Mouse (Mus musculus) liver, embryonic 11.5 days (tissue): ENCODE measurements around the gene Tmem184a. TPM values are rescaled to one million over a fixed set of nuclear protein-coding genes. Genes with fewer than 3 reads are reported as not detected.
A peak's percentile ranks its signal among the peaks of the same experiment; 100 is the strongest.

Source experiments
- ATAC-seq: fragments of 200-750 bp; cut with Nextera tagmentation; replicated peaks from 2 replicates; pipeline ENCODE4 v1.8.0; 2017; ENCODE audit warnings: moderate number of reproducible peaks, mild to moderate bottlenecking, moderate TSS enrichment, moderate library complexity; ENCODE audit not compliant: low FRiP score
- DNase-seq: peaks from one replicate; pipeline ENCODE4 v3.0.0-alpha.2; 2017; ENCODE audit warnings: low spot score
- H3K27ac ChIP-seq: fragments of 300-500 bp; sonication (generic); 2 replicates; pipeline ENCODE4 v1.5.1; 2014; ENCODE audit warnings: mild to moderate bottlenecking, low read depth, low read length, control low read depth
- H3K27me3 ChIP-seq: fragments of 300-500 bp; sonication (generic); replicated peaks from 2 replicates; pipeline ENCODE4 v1.6.1; 2014; ENCODE audit warnings: low read length, mixed read lengths; ENCODE audit not compliant: control insufficient read depth, insufficient read depth
- H3K36me3 ChIP-seq: fragments of 300-500 bp; sonication (generic); 2 replicates; pipeline ENCODE4 v1.6.1; 2014; ENCODE audit warnings: mild to moderate bottlenecking, low read length, moderate library complexity, mixed read lengths; ENCODE audit not compliant: control insufficient read depth, insufficient read depth
- H3K4me1 ChIP-seq: fragments of 300-500 bp; sonication (generic); replicated peaks from 2 replicates; pipeline ENCODE4 v1.6.1; 2014; ENCODE audit warnings: low read length, mixed read lengths; ENCODE audit not compliant: control insufficient read depth, insufficient read depth
- H3K4me2 ChIP-seq: fragments of 300-500 bp; sonication (generic); 2 replicates; pipeline ENCODE4 v1.6.1; 2014; ENCODE audit warnings: mild to moderate bottlenecking, control low read depth, moderate library complexity
- H3K4me3 ChIP-seq: fragments of 300-500 bp; sonication (generic); 2 replicates; pipeline ENCODE4 v1.5.1; 2014; ENCODE audit warnings: low read depth, low read length, control low read depth
- H3K9ac ChIP-seq: fragments of 300-500 bp; sonication (generic); 2 replicates; pipeline ENCODE4 v1.6.1; 2014; ENCODE audit warnings: low read depth, low read length, control low read depth
- H3K9me3 ChIP-seq: fragments of 300-500 bp; sonication (generic); 2 replicates; pipeline ENCODE4 v1.6.1; 2016; ENCODE audit warnings: low read length, inconsistent platforms, mixed read lengths; ENCODE audit not compliant: control insufficient read depth
- WGBS: fragments of 180-500 bp; shearing (Covaris S2); extraction: QIAGEN DNeasy Blood & Tissue Kit; methylation state at CpG from one replicate; pipeline ENCODE4 v1.1.7; 2014; 5-methylcytosine and 5-hydroxymethylcytosine counted together
- polyA plus RNA-seq: library from polyadenylated mRNA; unstranded; fragments of >200 nt; fragmentation: Nextera tagmentation; extraction: Ambion mirVana; gene quantifications from 2 replicates; pipeline ENCODE4 v1.2.1, GENCODE M21; 2014

Tmem184a gene
- polyA plus RNA-seq, 1 experiment from 2014 or later = 2.3 TPM

DNA sequence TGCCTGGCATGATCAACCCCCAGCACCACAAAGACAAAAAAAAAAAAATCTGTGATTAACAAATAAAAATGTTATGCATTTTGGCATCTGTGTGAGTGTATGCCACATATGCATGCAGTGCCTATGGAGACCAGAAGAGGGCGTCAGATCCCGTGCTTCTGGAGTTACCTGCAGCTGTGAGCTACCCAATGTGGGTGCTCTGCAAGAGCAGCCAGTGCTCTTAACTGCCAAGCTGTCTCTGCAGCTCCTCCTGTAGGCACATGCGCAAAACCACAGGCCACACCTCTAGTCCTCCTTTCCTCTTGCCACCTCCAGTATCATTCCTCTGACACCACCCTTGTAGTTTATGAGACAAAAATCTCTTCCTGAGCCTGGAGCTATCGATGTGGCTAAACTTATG is 10.3 kb downstream of the Tmem184a start:
- 61% methylated on average over 4 of the region's 4 CpGs for WGBS
- no peak overlapping the region for H3K9ac ChIP-seq
- no peak overlapping the region for H3K27ac ChIP-seq
- no peak overlapping the region for H3K4me2 ChIP-seq
- no peaks in the 10 kb centered on the region for H3K9me3 ChIP-seq
- no peaks in the 10 kb centered on the region for H3K36me3 ChIP-seq
- H3K4me1 ChIP-seq = peaks cover 45% of the 10 kb centered on the region
- peaks cover 12% of the 10 kb centered on the region for H3K27me3 ChIP-seq
- DNase-seq (no peak), ATAC-seq (no peak)
- H3K4me3 ChIP-seq = no peak overlapping the region

DNA sequence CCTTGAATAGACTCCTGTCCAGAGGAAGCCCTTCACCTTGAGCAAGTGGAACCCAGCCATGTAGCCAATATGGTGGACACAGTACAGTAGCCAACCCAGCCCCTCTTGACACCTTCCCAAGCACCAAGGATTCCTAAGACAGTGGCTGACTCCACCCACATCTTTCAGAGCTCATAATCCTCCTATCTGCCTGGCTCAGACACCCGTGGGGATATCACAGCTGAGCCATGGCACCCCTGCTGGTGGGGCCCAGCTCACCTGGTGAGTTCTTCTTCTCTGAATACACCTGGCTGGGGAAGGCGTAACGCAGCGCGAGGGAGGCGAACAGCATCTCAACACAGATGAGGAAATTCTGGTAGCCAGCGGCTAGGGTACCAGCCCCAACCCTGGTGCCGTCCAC is 13.8 kb downstream of the Tmem184a start:
- Histone ChIP-seq H3K36me3 (peaks cover 9% of the 10 kb centered on the region), H3K9ac (peak overlapping the region; percentile 63), H3K4me3 (no peak overlapping the region; the same call in 1 of the 2 replicates), H3K9me3 (no peaks in the 10 kb centered on the region), H3K4me1 (peaks cover 41% of the 10 kb centered on the region), H3K4me2 (peak overlapping the region; percentile 64), H3K27ac (peak overlapping the region; percentile 99), H3K27me3 (no peaks in the 10 kb centered on the region)
- 85% methylated on average over 8 of the region's 8 CpGs for WGBS
- ATAC-seq = no peak
- no peak for DNase-seq

- H3K9me3 ChIP-seq = no peaks in the 10 kb centered on the region
- H3K36me3 ChIP-seq = peaks cover 22% of the 10 kb centered on the region
- 33% methylated on average over 11 of the region's 11 CpGs for WGBS
- H3K9ac ChIP-seq = peak overlapping the region; percentile 63
- peak overlapping the region; percentile 99 for H3K27ac ChIP-seq
- peak overlapping the region; percentile 64 for H3K4me2 ChIP-seq
- H3K27me3 ChIP-seq = no peaks in the 10 kb centered on the region
- H3K4me3 ChIP-seq = 0 out of 2 replicates have a peak overlapping the region, but pooled peaks have one; percentile 0
- peaks cover 39% of the 10 kb centered on the region for H3K4me1 ChIP-seq
- peak; percentile 71 for DNase-seq
- peak; percentile 48 for ATAC-seq
These were observed 15.1 kb downstream of the Tmem184a start for GRCm38 (mm10) chr5:139804573-139805111.

DNA sequence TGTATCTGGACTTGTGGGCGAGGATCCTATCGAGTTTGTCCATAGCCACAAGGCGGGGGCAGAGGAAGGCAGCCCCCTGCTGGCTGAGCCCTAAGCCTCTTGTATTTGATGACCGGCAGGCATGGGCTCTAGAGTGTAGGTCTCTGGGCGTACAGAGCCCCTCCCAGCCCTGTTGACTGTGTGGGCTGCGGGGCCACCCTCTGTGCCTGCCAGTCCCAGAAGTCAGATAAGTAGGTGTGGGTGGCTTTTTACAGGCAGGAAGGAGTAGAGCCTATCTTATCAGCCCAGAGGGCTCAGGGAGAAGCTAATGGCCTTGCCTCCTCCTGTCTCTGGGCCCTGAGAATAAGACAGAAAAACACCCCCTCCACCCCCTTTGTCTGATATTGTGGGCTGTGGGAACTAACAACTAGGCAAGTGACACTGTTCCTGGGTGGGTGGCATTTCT is 15.6 kb downstream of the Tmem184a start:
- peak overlapping the region; percentile 0; the same call in 1 of the 2 replicates for H3K4me3 ChIP-seq
- H3K4me2 ChIP-seq = peak overlapping the region; percentile 64
- H3K4me1 ChIP-seq = peaks cover 39% of the 10 kb centered on the region
- H3K27me3 ChIP-seq = no peaks in the 10 kb centered on the region
- H3K27ac ChIP-seq = peak overlapping the region; percentile 99
- H3K36me3 ChIP-seq = peaks cover 26% of the 10 kb centered on the region
- no peak for DNase-seq
- 3% methylated on average over 6 of the region's 6 CpGs for WGBS
- peak overlapping the region; percentile 63 for H3K9ac ChIP-seq
- peak; percentile 97 for ATAC-seq
- no peaks in the 10 kb centered on the region for H3K9me3 ChIP-seq

- Histone ChIP-seq H3K9ac (peak overlapping the region; percentile 59), H3K27ac (peak overlapping the region; percentile 99), H3K9me3 (no peaks in the 10 kb centered on the region), H3K4me3 (peak overlapping the region; percentile 18; the same call in 1 of the 2 replicates), H3K36me3 (peaks cover 28% of the 10 kb centered on the region), H3K4me2 (peak overlapping the region; percentile 64), H3K27me3 (no peaks in the 10 kb centered on the region), H3K4me1 (peaks cover 39% of the 10 kb centered on the region)
- 6% methylated on average over 12 of the region's 12 CpGs for WGBS
- DNase-seq (peak; percentile 83), ATAC-seq (peak; percentile 46)
These were observed 16.1 kb downstream of the Tmem184a start for GRCm38 (mm10) chr5:139803601-139804102.

DNA sequence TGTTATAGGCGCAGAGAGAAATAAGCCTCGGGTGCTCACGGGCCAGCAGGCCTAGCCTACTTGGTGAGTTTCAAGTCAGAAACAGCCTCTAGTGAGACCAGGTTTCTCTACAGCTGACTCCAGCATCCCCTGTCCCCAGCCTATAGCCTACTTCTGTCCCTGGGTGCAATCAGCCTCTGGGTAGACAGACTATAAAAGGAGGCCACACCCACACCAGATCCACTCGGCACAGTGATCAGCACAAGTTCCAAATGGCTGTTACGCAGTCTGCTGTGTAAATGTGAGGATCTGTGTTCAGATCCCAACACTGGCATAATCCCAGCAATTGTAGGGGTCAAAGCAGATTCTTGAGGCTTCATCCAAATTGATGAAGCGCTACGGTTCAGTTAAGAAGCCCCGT is 16.6 kb downstream of the Tmem184a start:
- ATAC-seq = peak; percentile 34
- H3K27ac ChIP-seq = peak overlapping the region; percentile 99
- H3K27me3 ChIP-seq = no peaks in the 10 kb centered on the region
- peaks cover 42% of the 10 kb centered on the region for H3K4me1 ChIP-seq
- WGBS = 72% methylated on average over 8 of the region's 8 CpGs
- H3K4me2 ChIP-seq = peak overlapping the region; percentile 64
- peaks cover 28% of the 10 kb centered on the region for H3K36me3 ChIP-seq
- peak overlapping the region; percentile 59 for H3K9ac ChIP-seq
- no peak for DNase-seq
- H3K9me3 ChIP-seq = no peaks in the 10 kb centered on the region
- peak overlapping the region; percentile 18; the same call in 1 of the 2 replicates for H3K4me3 ChIP-seq

GRCm38 (mm10) chr5:139801880-139802279 is 17.8 kb downstream of the Tmem184a start:
- Histone ChIP-seq H3K4me1 (peaks cover 55% of the 10 kb centered on the region), H3K27me3 (no peaks in the 10 kb centered on the region), H3K4me2 (no peak overlapping the region), H3K9me3 (no peaks in the 10 kb centered on the region), H3K9ac (no peak overlapping the region), H3K36me3 (peaks cover 28% of the 10 kb centered on the region), H3K27ac (no peak overlapping the region), H3K4me3 (no peak overlapping the region)
- no peak for ATAC-seq
- DNase-seq = no peak
- WGBS = 89% methylated on average over 10 of the region's 10 CpGs

DNA sequence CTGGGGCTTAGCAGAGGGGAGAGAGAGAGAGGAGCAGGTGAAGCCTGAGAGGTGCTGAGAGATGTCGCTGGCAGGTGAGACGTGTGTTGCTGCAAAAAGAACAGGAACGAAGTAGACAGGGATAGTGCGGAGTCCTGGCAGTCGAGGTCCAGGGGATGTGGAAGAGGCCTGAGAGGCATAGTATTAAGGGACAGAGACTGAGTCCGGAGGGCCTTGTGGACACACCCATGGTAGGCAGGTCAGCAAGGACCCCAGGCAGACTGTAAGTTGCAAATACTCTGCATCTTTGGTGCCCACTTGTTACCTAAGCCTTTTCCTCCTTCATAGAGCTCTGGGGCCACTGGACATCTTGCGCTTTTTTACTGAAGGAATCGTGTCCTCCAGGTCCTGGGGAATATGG is 18.5 kb downstream of the Tmem184a start:
- no peaks in the 10 kb centered on the region for H3K9me3 ChIP-seq
- peaks cover 28% of the 10 kb centered on the region for H3K36me3 ChIP-seq
- 94% methylated on average over 8 of the region's 8 CpGs for WGBS
- no peak overlapping the region for H3K27ac ChIP-seq
- H3K4me2 ChIP-seq = no peak overlapping the region
- H3K9ac ChIP-seq = no peak overlapping the region
- H3K27me3 ChIP-seq = no peaks in the 10 kb centered on the region
- peaks cover 59% of the 10 kb centered on the region for H3K4me1 ChIP-seq
- ATAC-seq = no peak
- no peak overlapping the region for H3K4me3 ChIP-seq
- DNase-seq = no peak
